Mouse (Mus musculus) CD4-positive, CD25-positive, alpha-beta regulatory T cell, adult 2 months (primary cell): Measurements from ENCODE around the gene Atxn1.
A peak's percentile ranks its signal among the peaks of the same experiment; 100 is the strongest.

Experiments
- DNase-seq: peaks from one replicate; pipeline ENCODE4 v3.0.0-alpha.2; 2012; ENCODE audit warnings: low read depth, low spot score

Atxn1 gene

DNA sequence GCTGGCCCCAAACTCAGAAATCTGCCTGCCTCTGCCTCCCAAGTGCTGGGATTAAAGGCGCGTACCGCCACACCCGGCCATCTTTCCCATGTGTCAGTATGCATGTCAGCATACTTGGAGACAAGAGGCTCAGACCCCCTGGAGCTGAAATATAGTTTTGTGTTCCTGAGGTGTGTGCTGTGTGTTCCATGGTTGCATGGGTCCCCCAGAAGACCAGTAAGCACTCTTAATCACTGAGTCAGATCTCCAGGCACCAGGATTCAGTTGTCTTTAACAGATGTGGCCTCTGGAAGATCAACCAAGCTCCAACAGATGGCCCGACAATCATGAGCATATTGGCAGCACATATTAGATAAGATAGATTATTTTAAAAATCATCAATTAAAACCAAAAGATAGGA, 62.4 kb downstream of the Atxn1 start:
- DNase-seq, result no peak

DNA sequence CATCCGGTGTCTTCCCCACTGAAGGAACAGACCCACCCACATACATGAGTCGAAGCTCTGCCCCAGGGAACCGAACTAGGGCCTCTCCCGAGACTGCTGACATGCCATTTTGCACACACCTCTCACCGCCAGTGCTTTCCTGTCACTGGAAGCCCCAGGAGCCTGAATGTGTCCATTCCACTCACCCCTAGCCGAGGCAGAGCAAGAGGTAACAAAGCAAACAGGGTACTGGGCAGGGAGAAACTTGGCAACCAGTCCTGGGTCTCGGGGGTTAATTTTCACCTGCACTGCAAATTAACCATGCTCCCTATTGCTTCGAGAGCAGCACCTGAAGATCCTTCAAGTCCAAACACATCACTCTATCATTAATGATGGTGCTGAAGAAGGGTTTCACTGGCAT, 64.0 kb downstream of the Atxn1 start:
- DNase-seq, result no peak

DNA sequence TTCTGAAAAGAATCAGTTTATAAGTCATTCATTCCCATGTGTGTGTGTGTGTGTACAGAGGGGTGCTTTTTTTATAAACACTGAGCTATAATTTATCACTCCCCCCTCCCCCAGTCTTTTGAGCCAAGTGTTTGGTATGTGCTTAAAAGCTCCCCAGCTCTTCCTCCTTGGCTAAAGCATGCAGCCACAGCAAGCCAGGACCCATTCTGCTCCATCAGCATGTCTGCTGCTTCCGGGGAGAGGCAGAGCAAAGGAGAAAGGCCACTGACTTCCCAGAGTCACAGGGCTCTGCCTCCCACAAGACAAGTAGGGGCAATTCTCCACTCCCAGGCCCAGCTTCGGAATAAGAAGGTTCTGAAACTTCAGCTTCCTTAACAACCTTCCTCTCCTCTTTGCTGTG, 67.2 kb downstream of the Atxn1 start:
- DNase-seq, result no peak

DNA sequence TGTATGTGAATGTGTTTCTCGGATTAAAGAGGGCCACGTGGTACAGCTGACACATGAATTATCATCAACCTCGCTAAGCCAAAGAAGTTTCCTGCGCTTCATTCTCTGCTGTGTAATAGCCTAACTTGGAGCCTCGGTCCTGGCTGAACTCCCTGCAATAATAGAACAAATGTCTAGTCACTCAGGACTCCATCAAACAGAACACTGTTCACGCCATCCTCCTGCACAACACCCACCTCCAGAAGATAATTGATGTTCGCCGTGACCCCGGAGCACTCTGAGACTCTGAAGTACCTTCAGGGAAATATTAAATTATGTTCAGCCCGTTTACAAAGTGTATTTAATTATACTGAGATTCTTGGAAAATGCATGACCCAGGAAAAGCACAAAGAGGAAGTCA, 70.0 kb downstream of the Atxn1 start:
- no peak for DNase-seq

DNA sequence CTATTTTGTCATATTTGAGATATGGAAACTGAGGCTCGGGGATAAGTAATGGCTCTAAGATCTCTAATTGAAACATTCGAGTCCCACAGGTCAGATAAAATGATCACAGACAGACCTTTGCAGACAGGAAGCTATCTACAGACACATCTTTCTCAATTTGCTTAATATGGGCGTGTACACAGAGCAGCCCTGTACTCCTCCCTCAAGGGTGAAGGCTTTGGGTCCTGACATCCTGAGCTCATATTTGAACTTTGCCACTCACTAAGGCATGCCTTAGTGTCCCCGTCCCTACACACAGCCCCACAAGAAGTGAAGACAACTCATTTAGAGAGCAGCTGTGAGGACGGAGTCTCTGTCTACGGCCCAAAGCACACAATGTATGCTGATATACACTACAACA, 70.6 kb downstream of the Atxn1 start:
- DNase-seq, result peak; percentile 57

DNA sequence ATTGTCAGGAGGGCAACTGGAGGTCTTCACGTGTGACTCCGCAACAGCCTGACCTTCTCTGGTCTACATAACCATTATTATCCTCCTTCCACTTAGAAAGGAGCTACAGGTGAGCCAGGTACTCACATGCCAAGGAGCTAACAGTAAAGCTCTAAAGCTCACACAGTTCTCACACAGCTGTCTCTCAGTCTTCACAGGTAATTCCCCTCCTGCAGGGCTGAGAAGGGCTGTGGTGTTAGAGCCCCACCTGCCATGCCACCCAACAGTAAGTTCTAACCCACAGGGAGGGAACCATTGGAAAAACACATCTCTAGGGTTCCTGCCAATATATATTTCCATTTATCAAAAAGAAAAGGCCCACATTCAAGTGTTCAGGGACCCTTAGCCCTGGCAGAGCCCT, 73.7 kb downstream of the Atxn1 start:
- DNase-seq, result no peak

DNA sequence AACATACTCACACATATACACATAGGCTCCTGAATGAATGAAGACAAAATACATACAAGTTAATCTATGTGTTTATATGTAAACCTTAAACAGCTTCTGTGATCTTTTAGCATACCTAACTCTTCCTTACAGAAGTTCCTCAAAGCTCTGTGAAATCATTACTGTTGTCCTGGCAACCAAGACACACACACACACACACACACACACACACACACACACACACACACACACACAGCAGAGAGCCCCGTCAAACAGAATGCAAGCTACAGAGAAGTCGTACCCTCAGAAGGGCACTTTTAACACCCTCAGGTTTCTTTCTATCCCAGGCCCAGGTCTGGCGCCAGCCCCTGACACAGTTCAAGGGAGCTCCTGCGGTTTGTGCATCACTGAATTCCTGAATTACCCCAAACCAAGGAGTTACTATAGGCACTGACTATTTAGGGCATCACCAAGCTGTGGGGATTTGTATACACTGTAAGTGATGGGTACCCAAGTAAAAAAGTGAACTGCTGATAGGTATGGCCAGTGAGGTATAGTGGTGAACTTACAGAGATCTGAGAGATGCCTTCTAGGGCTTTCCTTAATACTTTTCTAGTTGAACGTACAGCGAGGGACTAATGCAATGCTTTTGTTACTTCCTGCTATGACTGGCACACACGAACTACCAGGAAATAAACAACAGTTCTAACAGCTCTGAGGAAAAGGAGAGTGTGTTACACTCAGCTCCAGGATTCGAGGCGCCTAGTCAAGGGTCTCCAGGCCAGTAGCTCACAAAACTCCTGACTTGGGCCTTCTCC, 75.7 kb downstream of the Atxn1 start:
- peak; percentile 34 for DNase-seq

DNA sequence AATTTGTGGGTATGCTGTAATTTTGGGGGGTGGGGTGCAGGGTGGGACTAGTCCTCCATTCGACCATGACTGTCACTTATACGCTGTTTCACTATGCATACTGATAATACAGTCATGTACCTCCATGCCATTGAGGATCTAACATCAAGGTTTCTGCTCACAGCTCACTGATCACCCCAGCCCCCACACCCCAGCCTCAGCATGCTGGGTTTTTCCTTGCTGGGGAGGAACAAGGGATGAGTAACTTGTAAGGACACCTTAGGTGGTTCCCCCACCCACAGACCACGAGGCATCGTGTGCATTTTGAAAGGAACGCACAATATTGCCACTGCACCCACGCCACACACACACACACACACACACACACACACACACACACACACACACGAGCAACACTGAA, 79.9 kb downstream of the Atxn1 start:
- DNase-seq, result peak; percentile 86

DNA sequence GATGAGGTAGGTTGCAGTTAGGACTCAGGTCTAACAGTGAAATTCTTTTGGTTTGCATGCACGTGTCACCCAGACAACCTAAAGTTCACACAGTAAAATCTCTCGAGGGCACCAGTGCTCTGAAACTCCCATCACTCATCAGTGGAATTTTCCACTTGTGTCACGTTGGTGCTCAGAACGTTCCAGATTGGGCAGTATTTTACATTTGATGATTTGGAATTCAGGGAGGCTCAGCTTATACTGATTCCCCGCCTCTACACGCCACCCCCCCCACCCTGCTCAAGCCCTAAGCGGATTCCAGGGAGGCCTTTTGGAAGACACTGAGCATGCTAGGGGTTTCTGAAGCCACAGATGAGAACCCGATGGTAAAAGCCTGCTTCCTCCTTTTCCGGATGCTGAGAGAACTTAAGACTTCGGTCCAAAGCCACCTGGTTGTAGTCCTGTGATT, 81.0 kb downstream of the Atxn1 start:
- DNase-seq, result peak; percentile 67

DNA sequence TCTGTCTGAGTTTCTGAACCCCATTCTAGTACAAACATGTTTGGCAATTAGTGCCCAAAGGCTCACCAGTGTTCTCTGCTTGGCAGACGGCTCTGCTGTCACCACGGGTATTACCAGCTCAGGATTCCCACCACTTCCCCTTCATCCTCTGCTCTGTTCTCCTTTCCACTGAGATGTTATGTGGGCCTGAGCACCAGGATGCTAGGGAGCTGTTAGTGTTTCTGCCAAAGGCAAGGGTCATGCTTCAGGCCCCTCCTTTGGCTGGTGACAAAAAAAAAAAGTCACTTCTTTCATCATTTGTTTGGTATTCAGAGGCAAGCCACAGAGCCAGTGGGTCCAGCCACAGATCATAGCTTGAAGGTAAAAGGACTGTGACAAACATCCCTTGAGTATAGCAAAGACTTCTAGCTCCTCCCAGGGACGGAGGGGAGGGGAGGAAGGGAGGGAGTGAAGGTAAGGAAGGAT, 81.8 kb downstream of the Atxn1 start:
- peak; percentile 31 for DNase-seq

DNA sequence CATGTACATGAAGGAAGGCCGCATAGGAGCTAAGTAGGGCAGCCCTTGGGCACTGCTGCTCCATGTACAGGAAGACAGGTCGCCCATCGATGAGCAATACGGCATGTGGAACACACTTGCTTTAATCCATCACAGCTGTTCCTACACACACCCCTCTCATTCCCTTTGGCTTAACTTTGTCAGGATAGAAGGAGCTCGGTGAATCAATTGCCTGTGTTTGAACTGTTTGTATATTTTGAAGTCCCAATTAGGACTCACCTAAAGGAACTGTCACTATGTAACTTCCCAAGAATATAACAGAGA, 84.3 kb downstream of the Atxn1 start:
- no peak for DNase-seq

DNA sequence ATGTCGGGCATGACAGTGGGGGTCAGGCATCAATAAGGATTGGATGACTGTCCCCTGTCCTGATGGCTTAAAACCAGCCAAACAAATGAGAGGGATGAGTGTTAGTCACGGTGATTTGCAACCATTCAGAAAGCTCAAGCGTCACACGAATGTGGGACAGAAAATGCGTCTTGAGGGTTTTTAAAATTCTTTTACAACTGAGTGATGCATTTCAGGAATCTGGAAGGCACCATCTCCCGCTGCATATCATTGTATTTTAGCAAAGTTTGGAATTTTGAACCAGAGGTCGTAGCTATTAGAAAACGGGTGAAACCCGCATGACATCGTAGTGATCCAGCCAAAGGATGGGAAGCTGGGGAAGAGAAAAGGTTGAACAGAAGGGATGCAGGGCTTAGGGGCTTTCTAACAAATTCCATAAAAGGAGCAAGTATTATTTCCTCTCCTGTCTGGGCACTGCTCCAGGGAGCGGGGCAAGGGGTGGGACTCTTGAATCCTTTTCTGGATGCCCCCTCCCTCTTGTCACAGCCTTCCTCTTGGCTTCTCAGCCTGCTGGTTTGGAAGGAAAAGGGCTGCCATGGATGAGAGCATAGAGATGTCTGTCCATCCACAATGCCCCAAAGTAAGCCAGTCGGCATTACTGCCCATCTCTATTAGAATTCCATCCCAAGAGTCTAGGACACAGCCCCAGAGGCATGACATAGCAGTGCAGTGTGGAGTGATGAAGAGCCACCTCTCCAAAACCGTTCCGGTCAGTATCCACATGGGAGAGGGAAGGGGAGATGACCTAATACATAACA, 84.9 kb downstream of the Atxn1 start:
- DNase-seq, result no peak

DNA sequence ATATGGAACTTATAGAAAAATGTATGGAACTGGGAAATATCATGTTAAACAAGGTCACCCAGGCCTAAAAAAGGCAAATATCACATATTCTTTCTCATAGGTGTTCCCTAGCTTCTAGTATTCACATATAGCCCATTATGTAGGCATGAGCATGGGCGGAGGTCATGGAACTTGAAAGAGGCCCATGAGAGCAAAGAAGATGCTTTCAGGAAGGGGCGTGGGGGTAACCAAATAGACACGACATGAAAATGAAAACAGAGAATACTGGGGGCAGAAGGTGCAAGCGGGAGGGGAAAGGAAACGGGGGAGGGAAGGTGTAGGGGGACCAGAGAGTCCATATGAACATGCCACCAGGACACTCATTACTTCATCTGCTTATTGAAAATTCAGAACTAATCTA, 87.9 kb downstream of the Atxn1 start:
- peak; percentile 25 for DNase-seq

DNA sequence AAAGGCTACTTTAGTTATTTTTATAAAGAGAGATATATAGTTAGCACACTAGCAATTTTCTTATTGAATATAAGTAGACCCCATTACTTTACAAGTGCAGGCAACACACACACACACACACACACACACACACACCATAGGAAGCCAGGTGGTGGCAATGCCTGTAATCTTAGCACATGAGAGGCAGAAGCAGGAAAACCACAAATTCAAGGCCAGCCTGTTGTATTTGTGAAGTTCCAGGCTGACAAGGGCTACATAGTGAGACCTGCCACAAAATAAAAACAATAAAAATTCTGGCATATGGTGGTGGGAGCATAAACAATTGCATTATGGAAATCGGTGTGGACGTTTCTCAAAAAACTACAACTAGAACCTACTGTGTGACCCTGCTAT, 88.4 kb downstream of the Atxn1 start:
- peak; percentile 33 for DNase-seq

DNA sequence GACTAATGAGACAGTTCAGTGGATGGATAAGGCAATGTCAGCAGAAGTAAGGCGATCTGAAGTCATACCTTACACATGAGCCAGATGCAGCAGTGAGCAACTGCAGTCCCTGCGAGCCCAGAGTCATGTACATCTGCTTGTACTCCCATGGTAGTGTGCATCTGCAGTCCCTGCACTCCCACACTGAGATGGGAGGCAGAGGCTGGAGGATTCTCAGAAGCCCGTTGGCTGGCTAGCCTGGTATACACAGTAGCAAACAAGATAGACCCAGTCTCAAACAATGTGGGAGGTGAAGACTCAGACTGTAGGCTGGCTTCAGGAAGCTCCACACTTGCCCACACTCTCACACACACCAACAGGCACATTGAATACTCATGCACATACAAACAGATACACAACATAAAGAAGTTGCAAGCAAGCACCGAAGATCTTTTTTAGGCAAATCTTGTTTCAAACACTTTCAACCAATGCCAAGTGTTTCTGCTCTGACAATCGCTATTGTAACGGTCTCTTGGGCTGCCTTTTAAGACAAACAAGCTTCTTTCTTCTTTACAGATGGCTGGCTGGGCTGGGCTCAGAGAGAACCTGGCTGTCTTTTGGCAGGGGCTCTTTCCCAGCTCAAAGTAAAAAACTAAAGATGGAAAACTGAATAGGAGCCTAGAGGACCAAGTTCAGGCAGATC, 89.0 kb downstream of the Atxn1 start:
- peak; percentile 32 for DNase-seq

DNA sequence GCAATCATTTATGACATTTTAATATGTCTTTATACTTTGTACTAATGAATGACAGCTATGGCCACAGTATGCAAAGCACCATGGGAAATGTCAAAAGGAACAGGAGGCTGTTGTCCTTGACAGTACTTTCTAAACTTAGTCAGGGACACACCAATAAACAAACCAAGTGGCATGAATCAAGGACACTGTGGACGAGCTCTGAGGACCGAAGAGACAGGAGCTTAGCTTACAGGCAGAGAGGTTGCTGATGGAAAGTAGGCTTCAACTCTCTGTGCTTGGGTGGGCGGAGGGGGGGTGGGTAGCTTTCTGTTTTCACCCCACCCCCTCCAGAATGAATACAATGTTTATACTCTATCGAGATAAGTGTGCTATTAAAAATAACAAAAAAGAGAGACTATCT, 90.6 kb downstream of the Atxn1 start:
- no peak for DNase-seq

DNA sequence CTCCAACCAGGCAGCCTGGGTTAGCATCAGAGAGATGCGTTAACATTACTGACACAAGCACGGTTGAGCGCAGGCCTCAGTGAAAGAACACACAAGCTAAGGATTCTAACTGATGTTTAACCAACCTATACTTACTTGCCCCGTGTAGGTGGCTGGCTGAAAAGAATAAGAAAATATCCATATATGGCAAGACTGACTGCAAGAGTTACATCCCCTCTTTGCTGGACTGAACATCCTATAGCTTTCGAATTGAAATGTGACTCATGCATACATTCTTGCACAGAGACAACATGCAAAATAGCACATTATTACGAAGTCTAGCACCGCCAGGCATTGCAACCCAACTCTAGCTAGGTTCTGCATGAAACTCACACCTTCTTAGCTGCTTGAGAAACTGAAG, 91.8 kb downstream of the Atxn1 start:
- DNase-seq, result peak; percentile 41

DNA sequence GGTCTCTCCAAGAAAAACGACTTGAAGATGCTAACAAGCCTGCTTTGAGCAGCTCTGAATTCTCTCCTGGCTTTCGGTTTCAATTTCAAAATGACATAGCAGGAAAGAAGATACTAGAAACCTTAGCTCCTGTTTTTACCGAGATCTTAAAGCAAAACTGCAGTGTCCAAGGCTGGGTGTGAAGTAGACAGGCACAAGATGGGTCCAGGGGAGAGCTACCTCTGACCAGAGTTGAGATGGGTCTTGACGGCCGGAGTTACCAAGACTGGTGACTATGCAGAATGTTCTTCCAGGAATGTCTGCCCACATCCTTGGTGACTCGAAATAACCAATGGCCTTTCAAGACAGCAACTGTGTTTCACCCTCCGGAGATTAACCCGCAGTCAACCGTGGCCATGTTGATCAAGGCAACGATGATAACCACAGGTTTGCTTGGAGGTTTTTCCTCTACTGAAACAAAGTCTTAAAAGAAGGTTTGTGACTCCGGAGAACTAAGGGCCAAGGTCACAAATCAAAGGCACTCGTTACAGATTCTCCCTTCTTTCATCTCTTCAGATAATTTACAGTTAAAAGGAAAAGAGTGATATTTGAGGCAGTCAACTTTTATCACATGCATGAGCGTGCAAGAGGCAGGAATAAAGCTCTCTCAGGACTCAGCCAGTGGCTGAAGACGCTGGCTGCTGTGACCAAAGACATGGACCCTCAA, 92.6 kb downstream of the Atxn1 start:
- peak; percentile 78 for DNase-seq

DNA sequence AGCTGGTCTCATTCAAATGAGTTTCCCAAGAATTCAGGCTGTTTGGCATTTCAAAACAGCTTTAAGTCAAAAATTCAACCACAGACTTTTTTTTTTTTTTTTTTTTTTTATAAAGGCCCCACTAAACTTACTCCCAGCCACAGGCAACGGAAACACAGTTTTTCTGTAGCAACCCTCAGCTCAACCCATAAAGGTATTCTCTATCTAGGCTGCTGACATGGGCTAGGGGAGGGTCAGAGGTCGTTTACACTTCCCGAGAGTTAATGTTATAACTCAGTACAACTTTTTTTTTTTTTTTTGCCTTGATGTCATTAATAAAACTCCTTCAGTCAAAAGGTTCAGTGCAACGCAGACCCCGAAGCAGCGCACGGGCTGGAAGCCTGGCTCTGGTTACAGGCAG, 93.3 kb downstream of the Atxn1 start:
- peak; percentile 63 for DNase-seq

DNA sequence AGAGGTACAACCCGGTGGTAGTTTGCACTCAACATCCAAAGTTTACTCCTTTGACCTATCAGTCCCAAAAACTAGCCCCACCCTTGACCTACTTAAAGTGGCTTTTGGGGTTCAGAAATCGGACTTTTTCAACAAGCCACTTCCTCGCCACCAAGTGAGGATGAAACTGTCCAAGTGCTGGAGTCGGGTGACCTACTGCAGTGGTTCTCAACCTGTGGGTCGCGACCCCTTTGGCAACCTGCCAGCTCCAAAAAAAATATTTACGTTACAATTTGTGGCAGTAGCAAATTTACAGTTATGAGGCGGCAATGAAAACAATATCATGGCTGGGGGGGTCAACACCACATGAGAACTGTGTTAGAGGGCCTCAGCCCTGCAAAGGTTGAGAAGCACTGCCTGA, 95.9 kb downstream of the Atxn1 start:
- DNase-seq, result no peak

DNA sequence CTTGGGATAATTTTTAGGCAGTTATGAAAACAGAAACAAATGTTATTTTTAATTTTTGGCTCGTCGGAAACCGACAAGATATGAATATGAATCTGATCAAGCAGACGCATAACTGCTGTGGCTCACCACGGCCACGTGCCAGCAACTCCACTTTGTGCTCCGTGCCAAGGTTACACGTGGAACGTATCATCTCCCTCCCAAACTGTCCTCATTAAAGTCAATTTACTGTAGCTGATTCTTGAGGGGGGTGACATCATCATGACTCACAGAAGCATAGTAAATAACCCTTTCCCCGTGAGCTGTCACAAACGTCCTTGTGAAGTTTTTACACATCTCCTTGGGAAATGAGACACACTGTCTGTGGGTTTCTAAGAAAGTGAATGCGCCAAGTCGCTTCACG, 97.5 kb downstream of the Atxn1 start:
- peak; percentile 43 for DNase-seq
